Mouse (Mus musculus) limb, embryonic 11.5 days (tissue): ENCODE results near the gene Syndig1. TPM values are rescaled to one million over a fixed set of nuclear protein-coding genes. Genes with fewer than 3 reads are reported as not detected.

Experiments
- ATAC-seq: fragments of 200-750 bp; cut with Nextera tagmentation; 2 replicates; pipeline ENCODE4 v1.8.0; 2017; ENCODE audit warnings: low read depth; ENCODE audit not compliant: insufficient number of reproducible peaks, low FRiP score, low TSS enrichment
- DNase-seq: peaks from one replicate; pipeline ENCODE4 v3.0.0-alpha.2; 2015; ENCODE audit warnings: low spot score
- H3K27ac ChIP-seq: fragments of 300-500 bp; sonication (generic); replicated peaks from 2 replicates; pipeline ENCODE4 v1.5.1; 2014; ENCODE audit warnings: low read depth, mild to moderate bottlenecking, low read length
- H3K27me3 ChIP-seq: fragments of 300-500 bp; sonication (generic); 2 replicates; pipeline ENCODE4 v1.6.1; 2014; ENCODE audit warnings: mild to moderate bottlenecking, low read length, mixed read lengths; ENCODE audit not compliant: control insufficient read depth, insufficient read depth
- H3K36me3 ChIP-seq: fragments of 300-500 bp; sonication (generic); 2 replicates; pipeline ENCODE4 v1.6.1; 2014; ENCODE audit warnings: mild to moderate bottlenecking, low read length, moderate library complexity, mixed read lengths; ENCODE audit not compliant: control insufficient read depth, insufficient read depth
- H3K4me1 ChIP-seq: fragments of 300-500 bp; sonication (generic); 2 replicates; pipeline ENCODE4 v1.6.1; 2014; ENCODE audit warnings: low read length, mixed read lengths; ENCODE audit not compliant: control insufficient read depth, insufficient read depth
- H3K4me2 ChIP-seq: fragments of 300-500 bp; sonication (generic); 2 replicates; pipeline ENCODE4 v1.6.1; 2014; ENCODE audit warnings: low read depth, mild to moderate bottlenecking, moderate library complexity; ENCODE audit not compliant: severe bottlenecking
- H3K4me3 ChIP-seq: fragments of 300-500 bp; sonication (generic); 2 replicates; pipeline ENCODE4 v1.5.1; 2014; ENCODE audit warnings: low read depth, low read length
- H3K9ac ChIP-seq: fragments of 300-500 bp; sonication (generic); 2 replicates; pipeline ENCODE4 v1.6.1; 2014; ENCODE audit warnings: mild to moderate bottlenecking, low read length
- H3K9me3 ChIP-seq: fragments of 300-500 bp; sonication (generic); 2 replicates; pipeline ENCODE4 v1.6.1; 2016; ENCODE audit warnings: low read length; ENCODE audit not compliant: control insufficient read depth
- WGBS: fragments of 180-500 bp; shearing (Covaris S2); extraction: QIAGEN DNeasy Blood & Tissue Kit; methylation state at CpG from one replicate; pipeline ENCODE4 v1.1.7; 2014; 5-methylcytosine and 5-hydroxymethylcytosine counted together
- polyA plus RNA-seq: library from polyadenylated mRNA; unstranded; fragments of >200 nt; fragmentation: Nextera tagmentation; extraction: Ambion mirVana; gene quantifications from 2 replicates; pipeline ENCODE4 v1.2.1, GENCODE M21; 2014

Gene Syndig1
- polyA plus RNA-seq, 1 experiment from 2014 or later, result 1.4 TPM

- H3K4me3 ChIP-seq, result no peak overlapping the region
- H3K9ac ChIP-seq, result no peak overlapping the region
- no peak for DNase-seq
- H3K9me3 ChIP-seq, result no peaks in the 10 kb centered on the region
- WGBS, result 81% methylated on average over 5 of the region's 5 CpGs
- no peaks in the 10 kb centered on the region for H3K4me1 ChIP-seq
- H3K27me3 ChIP-seq, result no peaks in the 10 kb centered on the region
- no peak overlapping the region for H3K4me2 ChIP-seq
- H3K36me3 ChIP-seq, result no peaks in the 10 kb centered on the region
- no peak for ATAC-seq
- H3K27ac ChIP-seq, result no peak overlapping the region
Measured at GRCm38 (mm10) chr2:149996382-149996964, 167.5 kb downstream of the Syndig1 start.

GRCm38 (mm10) chr2:149997657-149998056, 168.6 kb downstream of the Syndig1 start:
- no peak for DNase-seq
- Histone ChIP-seq H3K36me3 (no peaks in the 10 kb centered on the region), H3K4me2 (no peak overlapping the region), H3K27me3 (no peaks in the 10 kb centered on the region), H3K4me3 (no peak overlapping the region), H3K27ac (no peak overlapping the region), H3K4me1 (no peaks in the 10 kb centered on the region), H3K9me3 (no peaks in the 10 kb centered on the region), H3K9ac (no peak overlapping the region)
- WGBS, result 84% methylated on average over 2 of the region's 2 CpGs
- peak; percentile 75 for ATAC-seq

- DNase-seq (no peak), ATAC-seq (0 out of 2 replicates have a peak, but pooled peaks have one; percentile 45)
- Histone ChIP-seq H3K4me2 (no peak overlapping the region), H3K4me1 (no peaks in the 10 kb centered on the region), H3K36me3 (no peaks in the 10 kb centered on the region), H3K9ac (no peak overlapping the region), H3K27me3 (no peaks in the 10 kb centered on the region), H3K4me3 (no peak overlapping the region), H3K9me3 (no peaks in the 10 kb centered on the region), H3K27ac (no peak overlapping the region)
- WGBS, result 83% methylated on average over 4 of the region's 4 CpGs
Measured at GRCm38 (mm10) chr2:149998373-149999108, 169.5 kb downstream of the Syndig1 start.

DNA sequence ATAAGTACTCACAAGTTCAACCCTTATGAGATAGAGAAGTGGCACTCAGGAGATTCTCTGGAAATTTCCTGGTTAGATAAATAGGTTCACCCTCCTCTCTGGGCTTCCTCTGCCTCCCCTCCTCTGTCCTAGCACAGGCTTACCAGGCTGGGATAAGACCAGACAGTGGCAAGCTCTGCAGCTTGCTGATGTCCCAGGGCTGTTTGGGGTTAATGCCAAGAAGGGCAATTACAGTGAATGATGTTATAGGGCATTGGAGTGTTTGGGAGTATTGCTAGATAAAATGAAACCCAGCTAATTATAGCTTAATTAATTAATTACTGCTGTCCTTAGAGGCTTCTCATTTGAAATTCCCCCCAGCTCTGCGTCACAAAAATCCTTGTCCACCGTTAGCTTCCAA, 171.6 kb downstream of the Syndig1 start:
- Histone ChIP-seq H3K4me2 (no peak overlapping the region), H3K27ac (no peak overlapping the region), H3K36me3 (no peaks in the 10 kb centered on the region), H3K4me3 (no peak overlapping the region), H3K9me3 (no peaks in the 10 kb centered on the region), H3K4me1 (no peaks in the 10 kb centered on the region), H3K9ac (no peak overlapping the region), H3K27me3 (no peaks in the 10 kb centered on the region)
- 80% methylated on average over 2 of the region's 2 CpGs for WGBS
- ATAC-seq (no peak), DNase-seq (no peak)

- DNase-seq (no peak), ATAC-seq (no peak)
- Histone ChIP-seq H3K9ac (no peak overlapping the region), H3K27ac (no peak overlapping the region), H3K36me3 (no peaks in the 10 kb centered on the region), H3K4me1 (no peaks in the 10 kb centered on the region), H3K4me3 (no peak overlapping the region), H3K4me2 (no peak overlapping the region), H3K9me3 (no peaks in the 10 kb centered on the region), H3K27me3 (no peaks in the 10 kb centered on the region)
- 86% methylated on average over 3 of the region's 3 CpGs for WGBS
Measured at GRCm38 (mm10) chr2:150003499-150003898, 174.5 kb downstream of the Syndig1 start.

DNA sequence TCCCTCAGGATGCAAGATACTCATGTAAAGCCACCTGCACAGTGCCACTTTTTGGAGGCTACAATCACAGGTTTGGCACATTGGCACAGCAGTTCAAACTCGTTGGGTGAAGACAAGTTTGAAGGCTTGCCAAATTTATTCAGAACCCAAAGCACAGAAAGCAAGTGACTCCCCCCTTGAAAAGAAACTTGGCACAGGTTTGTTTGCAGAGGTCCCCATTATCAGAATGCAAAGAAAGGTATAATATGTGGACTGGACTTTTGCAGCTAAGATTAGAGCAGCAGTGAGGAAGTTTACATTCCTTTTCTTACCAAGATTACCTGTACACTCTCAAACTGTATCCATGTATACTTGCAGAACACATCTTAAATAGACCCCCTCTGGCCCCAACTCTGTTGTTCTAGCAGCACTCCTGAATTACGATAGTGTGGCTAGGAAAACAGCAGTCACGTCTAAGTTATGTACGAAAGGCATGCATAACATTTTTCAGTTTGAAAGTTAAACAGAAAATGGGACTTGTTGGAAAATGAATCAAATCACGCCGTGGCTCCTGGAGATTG, 183.9 kb downstream of the Syndig1 start:
- Histone ChIP-seq H3K36me3 (no peaks in the 10 kb centered on the region), H3K9me3 (no peaks in the 10 kb centered on the region)
- no peak for ATAC-seq

DNA sequence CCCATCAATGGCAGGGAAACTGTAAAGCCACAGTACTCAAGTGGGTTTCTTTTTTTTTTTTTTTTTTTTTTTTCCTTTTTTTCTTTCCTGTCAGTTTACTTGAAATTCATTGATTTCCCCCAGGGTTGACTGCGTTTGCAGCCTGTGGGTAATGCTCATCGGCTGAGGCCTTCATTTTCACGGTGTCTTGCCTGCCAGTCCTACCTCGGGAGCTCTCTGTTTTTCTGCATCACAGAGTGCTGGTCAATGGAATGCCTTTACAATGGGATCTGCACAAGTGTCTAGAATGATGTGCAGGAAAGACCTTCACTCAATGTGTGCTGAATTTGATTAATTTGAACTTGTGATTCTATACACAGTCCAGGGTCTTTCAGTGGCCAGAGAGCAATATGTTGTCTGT, 184.8 kb downstream of the Syndig1 start:
- DNase-seq (no peak), ATAC-seq (no peak)
- no peaks in the 10 kb centered on the region for H3K36me3 ChIP-seq
- 83% methylated on average over 4 of the region's 4 CpGs for WGBS
- H3K4me2 ChIP-seq, result no peak overlapping the region
- no peaks in the 10 kb centered on the region for H3K4me1 ChIP-seq
- no peaks in the 10 kb centered on the region for H3K27me3 ChIP-seq
- H3K9ac ChIP-seq, result no peak overlapping the region
- H3K27ac ChIP-seq, result no peak overlapping the region
- H3K4me3 ChIP-seq, result no peak overlapping the region
- no peaks in the 10 kb centered on the region for H3K9me3 ChIP-seq

More for the DNA sequence above, 183.9 kb downstream of the Syndig1 start:
- Histone ChIP-seq H3K9ac (no peak overlapping the region), H3K27ac (no peak overlapping the region), H3K4me3 (no peak overlapping the region), H3K4me2 (no peak overlapping the region), H3K4me1 (no peaks in the 10 kb centered on the region), H3K27me3 (no peaks in the 10 kb centered on the region)
- 81% methylated on average over 6 of the region's 6 CpGs for WGBS
- DNase-seq, result no peak

DNA sequence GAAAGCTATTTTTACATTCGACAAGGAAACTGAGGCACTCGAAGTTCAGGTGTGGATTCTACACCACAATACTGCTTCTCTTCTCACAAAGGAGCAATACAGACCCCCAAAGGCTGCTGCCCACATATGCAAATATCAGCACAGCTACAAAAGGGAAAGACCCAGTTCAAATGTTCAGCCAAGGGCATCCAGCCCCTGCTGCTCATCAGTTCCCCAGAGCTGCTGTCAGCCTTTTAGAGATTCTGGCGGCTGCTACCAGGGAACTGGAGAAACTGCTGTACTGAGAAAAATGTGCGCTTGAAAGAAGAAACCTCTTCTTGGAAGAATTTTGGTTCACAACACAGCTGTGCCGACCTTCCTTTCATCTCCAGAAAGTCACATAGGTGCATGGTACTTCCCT, 187.3 kb downstream of the Syndig1 start:
- 81% methylated on average over 5 of the region's 5 CpGs for WGBS
- Histone ChIP-seq H3K4me1 (no peaks in the 10 kb centered on the region), H3K9ac (no peak overlapping the region), H3K4me3 (no peak overlapping the region), H3K9me3 (no peaks in the 10 kb centered on the region), H3K27ac (no peak overlapping the region), H3K36me3 (no peaks in the 10 kb centered on the region), H3K4me2 (no peak overlapping the region), H3K27me3 (no peaks in the 10 kb centered on the region)
- DNase-seq (no peak), ATAC-seq (no peak)
